Mouse (Mus musculus) heart, adult 2 months (tissue): Measurements from ENCODE around the gene Kif5c. TPM values are rescaled to one million over a fixed set of nuclear protein-coding genes. Genes with fewer than 3 reads are reported as not detected.
A peak's percentile ranks its signal among the peaks of the same experiment; 100 is the strongest.

ENCODE experiments used
- DNase-seq, 2 experiments: peaks; one replicate each; pipeline ENCODE4 v3.0.0; 2021
- H3K27ac ChIP-seq: fragments of 200-600 bp; 2 replicates; pipeline ENCODE4 v1.8.1; 2022
- H3K27me3 ChIP-seq: fragments of 200-500 bp; 2 replicates; pipeline ENCODE4 v1.6.1; 2012; ENCODE audit warnings: mild to moderate bottlenecking, low read length, inconsistent platforms, mixed read lengths; ENCODE audit not compliant: control insufficient read depth, insufficient read depth
- H3K36me3 ChIP-seq: fragments of 200-500 bp; 2 replicates; pipeline ENCODE4 v1.6.1; 2012; ENCODE audit warnings: low read length, inconsistent platforms; ENCODE audit not compliant: control insufficient read depth, insufficient read depth
- H3K4me1 ChIP-seq: fragments of 200-500 bp; 2 replicates; pipeline ENCODE4 v1.6.1; 2011; ENCODE audit warnings: low read length; ENCODE audit not compliant: control insufficient read depth, insufficient read depth
- H3K4me3 ChIP-seq: fragments of 200-600 bp; 2 replicates; pipeline ENCODE4 v1.8.1; 2022
- H3K79me2 ChIP-seq: fragments of 200-500 bp; replicated peaks from 2 replicates; pipeline ENCODE4 v1.6.1; 2012; ENCODE audit warnings: mild to moderate bottlenecking, inconsistent platforms, low read length, moderate library complexity, mixed read lengths; ENCODE audit not compliant: control insufficient read depth, insufficient read depth
- H3K9ac ChIP-seq: fragments of 200-500 bp; 2 replicates; pipeline ENCODE4 v1.6.1; 2012; ENCODE audit warnings: low read depth, mild to moderate bottlenecking, control low read depth, inconsistent platforms, low read length, mixed read lengths
- CTCF ChIP-seq: fragments of 200-600 bp; IDR thresholded peaks from 2 replicates; pipeline ENCODE4 v1.8.1; 2022; ENCODE audit warnings: antibody characterized with exemption, mild to moderate bottlenecking, moderate library complexity
- EP300 ChIP-seq: fragments of 200-500 bp; IDR thresholded peaks from 2 replicates; pipeline ENCODE4 v1.6.1; 2011; ENCODE audit warnings: low read depth, low read length, control low read depth; ENCODE audit not compliant: insufficient read depth
- POLR2A ChIP-seq: fragments of 200-500 bp; IDR thresholded peaks from 2 replicates; pipeline ENCODE4 v1.6.1; 2011; ENCODE audit warnings: mild to moderate bottlenecking, low read depth, low read length, control low read depth; ENCODE audit not compliant: insufficient read depth
- WGBS: fragments of 180-500 bp; shearing (Covaris S2); methylation state at CpG from one replicate; pipeline ENCODE4 v1.1.7; 2018; 5-methylcytosine and 5-hydroxymethylcytosine counted together
- intact Hi-C: fragments of 180-260 bp; cut with DNase I; formaldehyde crosslinking; loops from one replicate; pipeline ENCODE4 v1.15.1; 2025
- polyA plus RNA-seq: library from polyadenylated mRNA; depleted of rRNA; stranded (reverse); fragments of >200 nt; gene quantifications from 2 replicates; pipeline ENCODE4 v1.2.3, GENCODE M21; 2012
- total RNA-seq, 2 experiments: library from RNA; stranded (reverse); gene quantifications; 2 replicates each; pipeline ENCODE4 v1.2.3; 2021

Kif5c gene
- total and polyA plus RNA-seq, 3 experiments, result 0.52 to 0.82 (median 0.60) TPM

GRCm38 (mm10) chr2:49619719-49620522 is 823 bp downstream of the Kif5c start:
- 4% methylated on average over 33 of the region's 33 CpGs for WGBS
- no peaks in the 10 kb centered on the region for H3K79me2 ChIP-seq
- peak overlapping the region; percentile 62 for H3K4me3 ChIP-seq
- no peak for TF ChIP-seq EP300
- TF ChIP-seq POLR2A, result no peak
- TF ChIP-seq CTCF, result no peak
- no peaks in the 10 kb centered on the region for H3K4me1 ChIP-seq
- intact Hi-C loops, result no loop called here
- peaks cover 9% of the 10 kb centered on the region for H3K27me3 ChIP-seq
- H3K9ac ChIP-seq, result no peak overlapping the region
- no peaks in the 10 kb centered on the region for H3K36me3 ChIP-seq
- DNase-seq, result no peak
- H3K27ac ChIP-seq, result no peak overlapping the region

- 27% methylated on average over 14 of the region's 14 CpGs for WGBS
- H3K36me3 ChIP-seq, result no peaks in the 10 kb centered on the region
Measured at GRCm38 (mm10) chr2:49620626-49621117, 1.6 kb downstream of the Kif5c start.

GRCm38 (mm10) chr2:49621234-49621633 is 2.1 kb downstream of the Kif5c start:
- no peak for DNase-seq
- no peak overlapping the region for H3K9ac ChIP-seq
- H3K4me1 ChIP-seq, result no peaks in the 10 kb centered on the region
- no peaks in the 10 kb centered on the region for H3K36me3 ChIP-seq
- H3K79me2 ChIP-seq, result no peaks in the 10 kb centered on the region
- intact Hi-C loops, result no loop called here
- H3K27ac ChIP-seq, result no peak overlapping the region
- WGBS, result 52% methylated on average over 1 of the region's 1 CpGs
- H3K27me3 ChIP-seq, result peaks cover 9% of the 10 kb centered on the region
- TF ChIP-seq CTCF (no peak), EP300 (no peak), POLR2A (no peak)
- no peak overlapping the region for H3K4me3 ChIP-seq

More at GRCm38 (mm10) chr2:49620626-49621117, 1.6 kb downstream of the Kif5c start:
- no peak overlapping the region for H3K27ac ChIP-seq
- no peak overlapping the region for H3K4me3 ChIP-seq
- TF ChIP-seq EP300, result no peak
- no peak for TF ChIP-seq CTCF
- no peak for TF ChIP-seq POLR2A
- intact Hi-C loops, result no loop called here
- no peak overlapping the region for H3K9ac ChIP-seq
- H3K27me3 ChIP-seq, result peaks cover 9% of the 10 kb centered on the region
- H3K4me1 ChIP-seq, result no peaks in the 10 kb centered on the region
- DNase-seq, result no peak
- no peaks in the 10 kb centered on the region for H3K79me2 ChIP-seq

GRCm38 (mm10) chr2:49625581-49625980 is 6.5 kb downstream of the Kif5c start:
- Histone ChIP-seq H3K9ac (no peak overlapping the region), H3K36me3 (no peaks in the 10 kb centered on the region), H3K79me2 (no peaks in the 10 kb centered on the region), H3K4me1 (no peaks in the 10 kb centered on the region), H3K4me3 (no peak overlapping the region), H3K27ac (no peak overlapping the region), H3K27me3 (no peaks in the 10 kb centered on the region)
- intact Hi-C loops, result no loop called here
- WGBS, result 51% methylated on average over 1 of the region's 1 CpGs
- no peak for TF ChIP-seq CTCF
- no peak for TF ChIP-seq EP300
- TF ChIP-seq POLR2A, result no peak
- DNase-seq, result no peak

- no peak overlapping the region for H3K4me3 ChIP-seq
- no peak overlapping the region for H3K27ac ChIP-seq
- DNase-seq, result no peak
- intact Hi-C loops, result no loop called here
- H3K79me2 ChIP-seq, result no peaks in the 10 kb centered on the region
- TF ChIP-seq POLR2A, result no peak
- TF ChIP-seq CTCF, result no peak
- no peak for TF ChIP-seq EP300
- H3K36me3 ChIP-seq, result no peaks in the 10 kb centered on the region
- H3K27me3 ChIP-seq, result no peaks in the 10 kb centered on the region
- no peaks in the 10 kb centered on the region for H3K4me1 ChIP-seq
- WGBS, result 71% methylated on average over 7 of the region's 7 CpGs
- H3K9ac ChIP-seq, result no peak overlapping the region
Measured at GRCm38 (mm10) chr2:49627611-49628010, 8.5 kb downstream of the Kif5c start.

GRCm38 (mm10) chr2:49628094-49628705 is 9.1 kb downstream of the Kif5c start:
- Histone ChIP-seq H3K36me3 (no peaks in the 10 kb centered on the region), H3K27me3 (no peaks in the 10 kb centered on the region), H3K9ac (no peak overlapping the region), H3K27ac (no peak overlapping the region), H3K79me2 (no peaks in the 10 kb centered on the region), H3K4me1 (no peaks in the 10 kb centered on the region), H3K4me3 (no peak overlapping the region)
- WGBS, result 78% methylated on average over 6 of the region's 6 CpGs
- no peak for TF ChIP-seq EP300
- TF ChIP-seq CTCF, result no peak
- no peak for TF ChIP-seq POLR2A
- no peak for DNase-seq
- intact Hi-C loops, result no loop called here
